13 mouse cellular contexts compared by ENCODE assay signal in the genomic region with DNA sequence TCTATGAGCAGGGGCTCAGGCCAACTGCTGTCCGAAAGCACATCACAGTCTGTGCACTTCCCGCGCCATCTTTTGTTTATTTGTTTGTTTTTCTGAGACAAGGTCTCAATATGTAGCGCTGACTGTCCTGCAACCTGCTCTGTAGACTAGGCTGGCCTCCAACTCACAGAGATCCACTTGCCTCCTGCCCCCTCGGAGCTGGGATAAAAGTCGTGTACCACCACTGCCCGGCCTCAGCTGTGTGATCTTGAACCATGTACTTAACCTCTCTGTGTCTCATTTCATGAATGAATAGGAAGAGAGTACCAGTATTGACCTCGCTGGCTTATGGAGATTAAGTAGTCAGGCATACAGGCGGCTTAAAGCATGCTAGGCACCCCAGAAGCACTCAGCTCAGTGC. TPM values are rescaled to one million over a fixed set of nuclear protein-coding genes. Genes with fewer than 3 reads are reported as not detected.
DNase-seq lines count a peak whose midpoint lies in the region; ATAC-seq and TF ChIP-seq lines count a peak whose summit lies in the region.
"Had no signal": no experiment of that assay in that cellular context is flagged by ENCODE, and none has a peak within 500 bp of the region (broad histone marks: within the 10 kb centered on the region; RNA-seq: fewer than 3 reads in every experiment).

No protein-coding gene starts in this region.

- no peak for TF ChIP-seq CTCF in liver, adult 2 months (IDR thresholded peaks at IDR 0.05; ENCODE audit: low read depth, low read length)
- no peak for TF ChIP-seq CTCF in thymus, adult 2 months (IDR thresholded peaks at IDR 0.05; ENCODE audit: borderline replicate concordance, control insufficient read depth, extremely low read depth, insufficient read depth, low read length, poor library complexity)

- H3K4me1 ChIP-seq in heart, embryonic 15.5 days (replicated peaks) = peaks cover 15% of the 10 kb centered on the region; the same call in 1 of the 2 replicates
- peaks cover 11% of the 10 kb centered on the region for H3K4me1 ChIP-seq in liver, adult 2 months (ENCODE audit: control insufficient read depth, insufficient read depth, low read length)
- peaks cover 66% of the 10 kb centered on the region for H3K4me1 ChIP-seq in thymus, adult 2 months (replicated peaks; ENCODE audit: control insufficient read depth, insufficient read depth, low read length)

- H3K79me2 ChIP-seq in liver, adult 2 months (ENCODE audit: control insufficient read depth, insufficient read depth, low read length) = peaks cover 24% of the 10 kb centered on the region

- no peak overlapping the region for H3K4me2 ChIP-seq in heart, embryonic 15.5 days
- H3K4me2 ChIP-seq: hindbrain, embryonic 15.5 days had no signal

- WGBS in heart, embryonic 15.5 days = 85% methylated on average over 9 of the region's 9 CpGs
- WGBS in liver, adult 2 months = 92% methylated on average over 9 of the region's 9 CpGs
- 93% methylated on average over 9 of the region's 9 CpGs for WGBS in thymus, adult 2 months

- H3K27me3 ChIP-seq in heart, embryonic 15.5 days = no peaks in the 10 kb centered on the region
- no peaks in the 10 kb centered on the region for H3K27me3 ChIP-seq in liver, adult 2 months (ENCODE audit: control insufficient read depth, insufficient read depth, low read length)
- H3K27me3 ChIP-seq in thymus, adult 2 months (ENCODE audit: control insufficient read depth, insufficient read depth, low read length) = no peaks in the 10 kb centered on the region
- H3K27me3 ChIP-seq: CH12.LX; hindbrain, embryonic 15.5 days had no signal

- DNase-seq in heart, adult 9 months (ENCODE audit: low spot score in 2 of 2) = no peak
- no peak for DNase-seq in liver, adult 2 months (ENCODE audit: extremely low read depth, low read depth, low spot score)
- no peak for DNase-seq in liver
- no peak for DNase-seq in thymus, adult 2 months
- no peak for DNase-seq in thymus, postnatal 14 days
- DNase-seq in testis, postnatal 10 days (ENCODE audit: low spot score) = no peak
- DNase-seq: adrenal gland, adult 8-10 months; gastrocnemius, postnatal 25 days; right cerebral cortex, postnatal 4 days had no signal

- no peak for ATAC-seq in heart, embryonic 15.5 days (replicated peaks; ENCODE audit: insufficient number of reproducible peaks, insufficient read depth, low FRiP score, low read depth)
- ATAC-seq: forebrain, embryonic 16.5 days had no signal

- peak overlapping the region; percentile 64 for H3K27ac ChIP-seq in heart, embryonic 15.5 days
- H3K27ac ChIP-seq in liver, adult 2 months (replicated peaks; ENCODE audit: insufficient read depth, low read depth, low read length) = peak overlapping the region; percentile 63; the same call in 1 of the 2 replicates
- peak overlapping the region; percentile 96 for H3K27ac ChIP-seq in thymus, adult 2 months (ENCODE audit: control insufficient read depth, insufficient read depth, low read length)
- H3K27ac ChIP-seq: hindbrain, embryonic 15.5 days had no signal

- no peak overlapping the region for H3K4me3 ChIP-seq in heart, embryonic 15.5 days
- H3K4me3 ChIP-seq in liver, adult 2 months (ENCODE audit: insufficient read depth, low read depth, low read length) = no peak overlapping the region
- H3K4me3 ChIP-seq in thymus, adult 2 months (ENCODE audit: control insufficient read depth, insufficient read depth, low read length) = no peak overlapping the region
- H3K4me3 ChIP-seq: hindbrain, embryonic 15.5 days had no signal

- H3K9ac ChIP-seq in heart, embryonic 15.5 days = no peak overlapping the region
- no peak overlapping the region for H3K9ac ChIP-seq in liver, adult 2 months (ENCODE audit: low read depth, low read length)
- H3K9ac ChIP-seq: hindbrain, embryonic 15.5 days had no signal

- no peaks in the 10 kb centered on the region for H3K9me3 ChIP-seq in heart, embryonic 15.5 days (replicated peaks)
- H3K9me3 ChIP-seq: hindbrain, embryonic 15.5 days had no signal

- H3K36me3 ChIP-seq in heart, embryonic 15.5 days = peaks cover 6% of the 10 kb centered on the region; the same call in 1 of the 2 replicates
- H3K36me3 ChIP-seq in liver, adult 2 months (ENCODE audit: control insufficient read depth, insufficient read depth, low read length) = peaks cover 3% of the 10 kb centered on the region; the same call in 1 of the 2 replicates
- H3K36me3 ChIP-seq in thymus, adult 2 months (ENCODE audit: control insufficient read depth, insufficient read depth, low read length) = peaks cover 4% of the 10 kb centered on the region; the same call in 1 of the 2 replicates

- TF ChIP-seq POLR2A in liver, adult 2 months (IDR thresholded peaks at IDR 0.05; ENCODE audit: extremely low read depth, insufficient read depth, low read length) = no peak
- TF ChIP-seq POLR2A in thymus, adult 2 months (IDR thresholded peaks at IDR 0.05; ENCODE audit: control insufficient read depth, extremely low read depth, insufficient read depth, low read length, poor library complexity) = no peak

RNA-seq across cellular contexts. Expression of a gene that starts 23.3 kb away (rescaled TPM):
- polyA plus RNA-seq in heart, embryonic 15.5 days (2015; fragmentation: Nextera tagmentation; extraction: Ambion mirVana) = 4.6 and 9.4 TPM in 2 replicates
- 8.9 and 15.5 TPM in 2 replicates for total RNA-seq in liver, adult 2 months (2014; rRNA removed)
- 18.5 and 21.3 TPM in 2 replicates for polyA plus RNA-seq in liver, adult 2 months (2012; rRNA removed)
- 150 and 172 TPM in 2 replicates for polyA plus RNA-seq in thymus, adult 2 months (2012; rRNA removed)

RNA-seq across cellular contexts. Expression of a gene that starts 24.7 kb away (rescaled TPM):
- 3.0 and 25.1 TPM in 2 replicates for polyA plus RNA-seq in heart, embryonic 15.5 days (2015; fragmentation: Nextera tagmentation; extraction: Ambion mirVana)
- total RNA-seq in liver, adult 2 months (2014; rRNA removed) = 0.55 and 0.81 TPM in 2 replicates
- polyA plus RNA-seq in liver, adult 2 months (2012; rRNA removed) = 0.54 and 0.77 TPM in 2 replicates
- 60.5 and 65.9 TPM in 2 replicates for polyA plus RNA-seq in thymus, adult 2 months (2012; rRNA removed)

RNA-seq across cellular contexts. Expression of a gene that starts 42.5 kb away (rescaled TPM):
- 10.4 and 11.8 TPM in 2 replicates for polyA plus RNA-seq in heart, embryonic 15.5 days (2015; fragmentation: Nextera tagmentation; extraction: Ambion mirVana)
- 8.9 and 10.1 TPM in 2 replicates for total RNA-seq in liver, adult 2 months (2014; rRNA removed)
- 35.0 and 38.2 TPM in 2 replicates for polyA plus RNA-seq in liver, adult 2 months (2012; rRNA removed)
- 59.4 and 64.2 TPM in 2 replicates for polyA plus RNA-seq in thymus, adult 2 months (2012; rRNA removed)

RNA-seq across cellular contexts. Expression of a gene that starts 45.8 kb away (rescaled TPM):
- 11.8 and 14.6 TPM in 2 replicates for polyA plus RNA-seq in heart, embryonic 15.5 days (2015; fragmentation: Nextera tagmentation; extraction: Ambion mirVana)
- 5.9 and 6.4 TPM in 2 replicates for total RNA-seq in liver, adult 2 months (2014; rRNA removed)
- 5.9 and 7.5 TPM in 2 replicates for polyA plus RNA-seq in liver, adult 2 months (2012; rRNA removed)
- polyA plus RNA-seq in thymus, adult 2 months (2012; rRNA removed) = 24.8 and 24.9 TPM in 2 replicates

RNA-seq across cellular contexts. Expression of a gene that starts 52.1 kb away (rescaled TPM):
- 3.8 and 4.8 TPM in 2 replicates for polyA plus RNA-seq in heart, embryonic 15.5 days (2015; fragmentation: Nextera tagmentation; extraction: Ambion mirVana)
- total RNA-seq in liver, adult 2 months (2014; rRNA removed) = 3.8 and 4.3 TPM in 2 replicates
- polyA plus RNA-seq in liver, adult 2 months (2012; rRNA removed) = 3.8 and 4.2 TPM in 2 replicates
- 7.9 and 9.5 TPM in 2 replicates for polyA plus RNA-seq in thymus, adult 2 months (2012; rRNA removed)
